Mouse (Mus musculus) MEL (cell line): Measurements from ENCODE around the gene Sap25. TPM values are rescaled to one million over a fixed set of nuclear protein-coding genes. Genes with fewer than 3 reads are reported as not detected.

Experiments used
- DNase-seq: peaks from one replicate; pipeline ENCODE4 v3.0.0; 2011; ENCODE audit warnings: low read depth, low spot score
- H3K27ac ChIP-seq: 2 replicates; pipeline ENCODE4 v1.5.1; 2012; ENCODE audit warnings: low read depth, mild to moderate bottlenecking, control low read depth, low read length, moderate library complexity; ENCODE audit not compliant: control insufficient read depth
- H3K27me3 ChIP-seq, 2 experiments: fragments of 150-350 bp in 1 of 2; sonication (generic) in 1 of 2; 2 replicates each; pipeline ENCODE4 v1.6.1; 2012; ENCODE audit warnings: low read length in 2 of 2, mild to moderate bottlenecking in 2 of 2, improper control_type of control experiment in 1 of 2, moderate library complexity in 1 of 2; ENCODE audit not compliant: insufficient read depth in 2 of 2, control insufficient read depth in 1 of 2
- H3K36me3 ChIP-seq, 2 experiments: 2 replicates each; pipeline ENCODE4 v1.6.1; 2012 to 2014; ENCODE audit warnings: low read length in 2 of 2, improper control_type of control experiment in 1 of 2, inconsistent platforms in 1 of 2, mild to moderate bottlenecking in 1 of 2; ENCODE audit not compliant: insufficient read depth in 2 of 2, control insufficient read depth in 1 of 2
- H3K4me1 ChIP-seq, 2 experiments: fragments of 150-350 bp in 1 of 2; sonication (generic) in 1 of 2; 2 replicates each; pipeline ENCODE4 v1.6.1; 2012; ENCODE audit warnings: low read length in 2 of 2, improper control_type of control experiment in 1 of 2, mild to moderate bottlenecking in 1 of 2; ENCODE audit not compliant: insufficient read depth in 2 of 2, control insufficient read depth in 1 of 2
- H3K4me3 ChIP-seq, 2 experiments: fragments of 150-350 bp in 1 of 2; sonication (generic) in 1 of 2; 2 replicates each; pipeline ENCODE4 v1.5.1; 2012; ENCODE audit warnings: low read depth in 2 of 2, low read length in 2 of 2, mild to moderate bottlenecking in 2 of 2, moderate library complexity in 2 of 2, control low read depth in 1 of 2, improper control_type of control experiment in 1 of 2; ENCODE audit not compliant: control insufficient read depth in 1 of 2, insufficient read depth in 1 of 2
- H3K79me2 ChIP-seq: 2 replicates; pipeline ENCODE4 v1.6.1; 2012; ENCODE audit warnings: mild to moderate bottlenecking, low read length, moderate library complexity; ENCODE audit not compliant: control insufficient read depth, poor library complexity, insufficient read depth
- H3K9ac ChIP-seq: 2 replicates; pipeline ENCODE4 v1.6.1; 2012; ENCODE audit warnings: low read depth, mild to moderate bottlenecking, control low read depth, low read length, moderate library complexity; ENCODE audit not compliant: control insufficient read depth, poor library complexity, severe bottlenecking
- H3K9me3 ChIP-seq: fragments of 150-350 bp; sonication (generic); replicated peaks from 2 replicates; pipeline ENCODE4 v1.6.1; 2012; ENCODE audit warnings: mild to moderate bottlenecking, low read length, improper control_type of control experiment, moderate library complexity; ENCODE audit not compliant: insufficient read depth
- BHLHE40 ChIP-seq: IDR thresholded peaks from 2 replicates; pipeline ENCODE4 v1.6.1; 2012; ENCODE audit warnings: low read depth, mild to moderate bottlenecking, inconsistent platforms, low read length, improper control_type of control experiment, borderline replicate concordance
- CHD2 ChIP-seq: IDR thresholded peaks from 2 replicates; pipeline ENCODE4 v1.6.1; 2011; ENCODE audit warnings: low read length, improper control_type of control experiment
- E2F4 ChIP-seq: IDR thresholded peaks from 2 replicates; pipeline ENCODE4 v1.6.1; 2011; ENCODE audit warnings: low read depth, low read length, improper control_type of control experiment, borderline replicate concordance
- EP300 ChIP-seq, 2 experiments: IDR thresholded peaks; 2 replicates each; pipeline ENCODE4 v1.6.1; 2011; ENCODE audit warnings: improper control_type of control experiment in 2 of 2, low read length in 2 of 2, low read depth in 1 of 2, mild to moderate bottlenecking in 1 of 2
- ETS1 ChIP-seq: IDR thresholded peaks from 2 replicates; pipeline ENCODE4 v1.6.1; 2012; ENCODE audit warnings: low read depth, mild to moderate bottlenecking, inconsistent platforms, low read length, improper control_type of control experiment, moderate library complexity
- GABPA ChIP-seq: IDR thresholded peaks from 2 replicates; pipeline ENCODE4 v1.6.1; 2012; ENCODE audit warnings: low read depth, mild to moderate bottlenecking, inconsistent platforms, low read length, improper control_type of control experiment, moderate library complexity
- KAT2A ChIP-seq: conservative IDR thresholded peaks from 2 replicates; pipeline ENCODE4 v1.6.1; 2012; ENCODE audit warnings: low read depth, low read length, improper control_type of control experiment, inconsistent platforms
- MAFK ChIP-seq: IDR thresholded peaks from 2 replicates; pipeline ENCODE4 v1.6.1; 2011; ENCODE audit warnings: low read depth, mild to moderate bottlenecking, low read length, improper control_type of control experiment, borderline replicate concordance
- MAX ChIP-seq: IDR thresholded peaks from 2 replicates; pipeline ENCODE4 v1.6.1; 2011; ENCODE audit warnings: low read length, improper control_type of control experiment
- MXI1 ChIP-seq: IDR thresholded peaks from 2 replicates; pipeline ENCODE4 v1.6.1; 2011; ENCODE audit warnings: mild to moderate bottlenecking, low read depth, low read length, improper control_type of control experiment
- NELFE ChIP-seq: IDR thresholded peaks from 2 replicates; pipeline ENCODE4 v1.6.1; 2011; ENCODE audit warnings: low read depth, low read length, improper control_type of control experiment
- NRF1 ChIP-seq: IDR thresholded peaks from 2 replicates; pipeline ENCODE4 v1.6.1; 2014; ENCODE audit warnings: low read depth, mild to moderate bottlenecking, inconsistent platforms, low read length, improper control_type of control experiment, moderate library complexity; ENCODE audit not compliant: poor library complexity, insufficient read depth, severe bottlenecking
- POLR2AphosphoS5 ChIP-seq: IDR thresholded peaks from 2 replicates; pipeline ENCODE4 v1.6.1; 2012; ENCODE audit warnings: low read depth, borderline replicate concordance, mild to moderate bottlenecking, inconsistent platforms, low read length, moderate library complexity, mixed read lengths
- RAD21 ChIP-seq: IDR thresholded peaks from 2 replicates; pipeline ENCODE4 v1.6.1; 2011; ENCODE audit warnings: mild to moderate bottlenecking, low read depth, low read length, improper control_type of control experiment
- SIN3A ChIP-seq: IDR thresholded peaks from 2 replicates; pipeline ENCODE4 v1.6.1; 2012; ENCODE audit warnings: low read length, improper control_type of control experiment, inconsistent platforms
- TAL1 ChIP-seq: IDR thresholded peaks from 2 replicates; pipeline ENCODE4 v1.6.1; 2012; ENCODE audit warnings: mild to moderate bottlenecking, inconsistent platforms, low read length, moderate library complexity, mixed read lengths
- UBTF ChIP-seq: IDR thresholded peaks from 2 replicates; pipeline ENCODE4 v1.6.1; 2012; ENCODE audit warnings: low read depth, mild to moderate bottlenecking, inconsistent platforms, low read length, improper control_type of control experiment, moderate library complexity, borderline replicate concordance; ENCODE audit not compliant: insufficient read depth
- USF1 ChIP-seq: IDR thresholded peaks from 2 replicates; pipeline ENCODE4 v1.6.1; 2014; ENCODE audit warnings: low read depth, mild to moderate bottlenecking, inconsistent platforms, low read length, improper control_type of control experiment, moderate library complexity
- USF2 ChIP-seq, 2 experiments: IDR thresholded peaks; 2 replicates each; pipeline ENCODE4 v1.6.1; 2011 to 2012; ENCODE audit warnings: improper control_type of control experiment in 2 of 2, low read length in 2 of 2, borderline replicate concordance in 1 of 2, inconsistent platforms in 1 of 2, low read depth in 1 of 2, mild to moderate bottlenecking in 1 of 2; ENCODE audit not compliant: insufficient read depth in 1 of 2
- ZKSCAN1 ChIP-seq: IDR thresholded peaks from 2 replicates; pipeline ENCODE4 v1.6.1; 2012; ENCODE audit warnings: low read depth, mild to moderate bottlenecking, inconsistent platforms, low read length, improper control_type of control experiment, moderate library complexity
- polyA plus RNA-seq, 2 experiments: library from polyadenylated mRNA; stranded (reverse) in 1 of 2; unstranded in 1 of 2; fragments of >175 nt in 1 of 2; fragments of >200 nt in 1 of 2; gene quantifications; 2 replicates each; pipeline versions ENCODE4 v1.2.1 to v1.2.4; 2012; ENCODE audit warnings: low replicate concordance in 2 of 2, low read depth in 1 of 2; ENCODE audit not compliant: insufficient read length in 2 of 2, insufficient read depth in 1 of 2, missing spikeins in 1 of 2
- total RNA-seq: library from RNA; depleted of rRNA; stranded (reverse); fragments of 300-350 nt; gene quantifications from 2 replicates; pipeline ENCODE4 v1.2.3, GENCODE M21; 2012

Gene Sap25
- total and polyA plus RNA-seq, 3 experiments = 1.9 to 22.7 TPM; not detected in 1

- TF ChIP-seq NRF1 = no peak
Observed at GRCm38 (mm10) chr5:137673015-137673414, 31.9 kb downstream of the Sap25 start (continued).

GRCm38 (mm10) chr5:137674786-137675185 lies 33.7 kb downstream of the Sap25 start:
- peaks cover 40% of the 10 kb centered on the region for H3K79me2 ChIP-seq
- H3K4me3 ChIP-seq = no peak overlapping the region
- peaks cover 2 to 21% of the 10 kb centered on the region in 2 experiments for H3K36me3 ChIP-seq
- DNase-seq = no peak
- no peak overlapping the region for H3K9ac ChIP-seq
- no peaks in the 10 kb centered on the region for H3K9me3 ChIP-seq
- TF ChIP-seq KAT2A = no peak
- no peak for TF ChIP-seq CHD2
- no peak for TF ChIP-seq RAD21
- TF ChIP-seq TAL1 = no peak
- TF ChIP-seq POLR2AphosphoS5 = no peak
- no peak for TF ChIP-seq USF1
- no peak for TF ChIP-seq MAX
- TF ChIP-seq EP300 (IDR thresholded peaks at IDR 0.05; ENCODE audit: low read depth in 1 of 2, low read length in 2 of 2) = no peak
- no peak for TF ChIP-seq ZKSCAN1
- TF ChIP-seq UBTF = no peak
- TF ChIP-seq NELFE = no peak
- TF ChIP-seq E2F4 = no peak
- no peak for TF ChIP-seq MXI1
- TF ChIP-seq GABPA = no peak
- TF ChIP-seq SIN3A = no peak
- no peak for TF ChIP-seq BHLHE40
- TF ChIP-seq ETS1 = no peak
- no peak for TF ChIP-seq USF2 (IDR thresholded peaks at IDR 0.05; ENCODE audit: borderline replicate concordance in 1 of 2, insufficient read depth in 1 of 2, low read depth in 1 of 2, low read length in 2 of 2)
- TF ChIP-seq MAFK = no peak
- no peaks in the 10 kb centered on the region for H3K27me3 ChIP-seq
- peaks cover 10 to 31% of the 10 kb centered on the region in 2 experiments for H3K4me1 ChIP-seq
- H3K27ac ChIP-seq = no peak overlapping the region
